Mouse (Mus musculus) liver, embryonic 11.5 days (tissue): ENCODE results near the gene Dctn1. TPM values are rescaled to one million over a fixed set of nuclear protein-coding genes. Genes with fewer than 3 reads are reported as not detected.
"Not testable (repeated sequence)": the region's sequence is repeated elsewhere in the genome, so short reads cannot be mapped to it uniquely, and the experiment has no call there.

Experiments
- ATAC-seq: fragments of 200-750 bp; cut with Nextera tagmentation; replicated peaks from 2 replicates; pipeline ENCODE4 v1.8.0; 2017; ENCODE audit warnings: moderate number of reproducible peaks, mild to moderate bottlenecking, moderate TSS enrichment, moderate library complexity; ENCODE audit not compliant: low FRiP score
- DNase-seq: peaks from one replicate; pipeline ENCODE4 v3.0.0-alpha.2; 2017; ENCODE audit warnings: low spot score
- H3K27ac ChIP-seq: fragments of 300-500 bp; sonication (generic); 2 replicates; pipeline ENCODE4 v1.5.1; 2014; ENCODE audit warnings: mild to moderate bottlenecking, low read depth, low read length, control low read depth
- H3K27me3 ChIP-seq: fragments of 300-500 bp; sonication (generic); replicated peaks from 2 replicates; pipeline ENCODE4 v1.6.1; 2014; ENCODE audit warnings: low read length, mixed read lengths; ENCODE audit not compliant: control insufficient read depth, insufficient read depth
- H3K36me3 ChIP-seq: fragments of 300-500 bp; sonication (generic); 2 replicates; pipeline ENCODE4 v1.6.1; 2014; ENCODE audit warnings: mild to moderate bottlenecking, low read length, moderate library complexity, mixed read lengths; ENCODE audit not compliant: control insufficient read depth, insufficient read depth
- H3K4me1 ChIP-seq: fragments of 300-500 bp; sonication (generic); replicated peaks from 2 replicates; pipeline ENCODE4 v1.6.1; 2014; ENCODE audit warnings: low read length, mixed read lengths; ENCODE audit not compliant: control insufficient read depth, insufficient read depth
- H3K4me2 ChIP-seq: fragments of 300-500 bp; sonication (generic); 2 replicates; pipeline ENCODE4 v1.6.1; 2014; ENCODE audit warnings: mild to moderate bottlenecking, control low read depth, moderate library complexity
- H3K4me3 ChIP-seq: fragments of 300-500 bp; sonication (generic); 2 replicates; pipeline ENCODE4 v1.5.1; 2014; ENCODE audit warnings: low read depth, low read length, control low read depth
- H3K9ac ChIP-seq: fragments of 300-500 bp; sonication (generic); 2 replicates; pipeline ENCODE4 v1.6.1; 2014; ENCODE audit warnings: low read depth, low read length, control low read depth
- H3K9me3 ChIP-seq: fragments of 300-500 bp; sonication (generic); 2 replicates; pipeline ENCODE4 v1.6.1; 2016; ENCODE audit warnings: low read length, inconsistent platforms, mixed read lengths; ENCODE audit not compliant: control insufficient read depth
- WGBS: fragments of 180-500 bp; shearing (Covaris S2); extraction: QIAGEN DNeasy Blood & Tissue Kit; methylation state at CpG from one replicate; pipeline ENCODE4 v1.1.7; 2014; 5-methylcytosine and 5-hydroxymethylcytosine counted together
- polyA plus RNA-seq: library from polyadenylated mRNA; unstranded; fragments of >200 nt; fragmentation: Nextera tagmentation; extraction: Ambion mirVana; gene quantifications from 2 replicates; pipeline ENCODE4 v1.2.1, GENCODE M21; 2014

Dctn1 gene
- polyA plus RNA-seq, 1 experiment from 2014 or later, result 56.3 TPM

- no peak for ATAC-seq
- DNase-seq, result no peak
- Histone ChIP-seq H3K9me3 (no peaks in the 10 kb centered on the region), H3K36me3 (0 out of 2 replicates have a peak, but pooled peaks cover 3% of the 10 kb centered on the region), H3K4me2 (no peak overlapping the region), H3K4me3 (no peak overlapping the region), H3K9ac (no peak overlapping the region; the same call in 1 of the 2 replicates), H3K4me1 (peaks cover 10% of the 10 kb centered on the region; the same call in 1 of the 2 replicates), H3K27me3 (peaks cover 24% of the 10 kb centered on the region), H3K27ac (no peak overlapping the region)
- WGBS, result 66% methylated on average over 5 of the region's 5 CpGs
Measured at GRCm38 (mm10) chr6:83153485-83153884, 12.2 kb upstream of the Dctn1 start.

GRCm38 (mm10) chr6:83155552-83156238 is 10.0 kb upstream of the Dctn1 start:
- Histone ChIP-seq H3K27me3 (peaks cover 28% of the 10 kb centered on the region), H3K4me3 (peak overlapping the region; percentile 39), H3K27ac (no peak overlapping the region), H3K9me3 (no peaks in the 10 kb centered on the region), H3K4me1 (peaks cover 10% of the 10 kb centered on the region; the same call in 1 of the 2 replicates), H3K36me3 (0 out of 2 replicates have a peak, but pooled peaks cover 3% of the 10 kb centered on the region), H3K9ac (peak overlapping the region; percentile 52), H3K4me2 (peak overlapping the region; percentile 87)
- 12% methylated on average over 23 of the region's 23 CpGs for WGBS
- ATAC-seq (no peak), DNase-seq (no peak)

DNA sequence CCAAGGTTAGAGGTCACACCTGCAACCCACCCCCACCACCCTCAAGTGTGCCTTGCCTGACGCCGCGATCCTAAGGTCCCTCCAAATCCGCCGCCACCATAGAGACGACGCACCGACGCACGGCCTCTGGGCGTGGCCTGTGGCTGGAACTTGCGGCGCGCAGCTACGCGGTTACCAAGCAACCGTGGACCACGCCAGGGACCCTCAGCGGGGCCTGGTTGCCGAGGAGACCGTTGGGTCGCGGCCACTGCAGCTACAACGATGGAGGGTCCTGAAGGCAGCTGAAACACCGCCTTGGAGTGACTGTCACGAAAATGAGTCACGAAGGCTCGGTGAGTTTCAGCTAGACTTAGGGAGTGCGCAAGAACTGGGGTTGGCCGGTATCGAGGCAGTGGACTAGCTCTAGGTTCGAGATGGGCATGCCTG is 9.4 kb upstream of the Dctn1 start, which contains the start of the genes Wdr54 and 1700003E16Rik:
TSS of gene Wdr54 (minus strand) at position 139 of the 426 bp plus-strand sequence.
TSS of gene 1700003E16Rik (plus strand) at position 146 of the 426 bp plus-strand sequence.
- Histone ChIP-seq H3K9ac (peak within 1 kb of the TSS; percentile 52), H3K36me3 (0 out of 2 replicates have a peak, but pooled peaks cover 3% of the 10 kb centered on the region), H3K27ac (no peak within 1 kb of the TSS), H3K9me3 (no peaks in the 10 kb centered on the region), H3K4me2 (peak within 1 kb of the TSS; percentile 87), H3K4me1 (peaks cover 8% of the 10 kb centered on the region; the same call in 1 of the 2 replicates), H3K4me3 (peak within 1 kb of the TSS; percentile 39), H3K27me3 (peaks cover 33% of the 10 kb centered on the region)
- ATAC-seq (peak; percentile 68; the same call in 1 of the 2 replicates), DNase-seq (peak; percentile 75)
- WGBS, result 2% methylated on average over 32 of the region's 32 CpGs

DNA sequence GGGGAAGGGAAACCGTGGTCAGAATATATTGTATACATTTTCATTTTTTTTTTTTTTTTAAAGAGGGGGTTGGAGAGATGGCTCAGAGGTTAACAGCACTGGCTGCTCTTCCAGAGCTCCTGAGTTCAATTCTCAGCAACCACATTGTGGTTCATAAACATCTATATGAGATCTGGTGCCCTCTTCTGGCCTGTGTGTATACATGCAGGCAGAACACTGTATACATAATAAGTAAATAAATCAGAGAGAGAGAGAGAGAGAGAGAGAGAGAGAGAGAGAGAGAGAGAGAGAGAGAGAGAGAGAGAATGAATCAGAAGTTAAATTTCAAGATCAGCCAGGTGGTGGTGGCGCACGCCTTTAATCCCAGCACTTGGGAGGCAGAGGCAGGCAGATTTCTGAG is 6.3 kb upstream of the Dctn1 start:
- H3K9me3 ChIP-seq, result not testable (repeated sequence)

DNA sequence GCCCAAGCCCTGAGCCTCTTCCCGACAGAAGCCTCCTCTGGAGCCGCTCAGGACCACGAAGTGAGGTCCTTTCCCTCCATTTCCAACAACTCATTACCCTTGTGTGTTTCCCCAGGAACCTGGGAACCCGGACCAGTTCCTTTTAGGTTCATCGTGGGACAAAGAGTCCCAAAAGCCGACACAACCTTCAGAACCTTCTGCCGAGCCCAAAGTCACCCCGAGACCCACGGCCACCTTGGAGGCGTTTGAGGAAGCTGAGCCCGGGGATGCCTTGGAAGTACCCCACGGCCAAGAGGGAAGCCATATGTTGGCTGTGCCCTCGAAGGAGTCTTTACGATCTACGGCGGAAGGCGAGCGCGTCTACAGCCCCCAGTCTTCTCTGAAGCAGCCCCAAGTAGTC is 4.3 kb upstream of the Dctn1 start:
- H3K9ac ChIP-seq, result no peak overlapping the region
- H3K27me3 ChIP-seq, result peaks cover 24% of the 10 kb centered on the region

More for the DNA sequence above, 6.3 kb upstream of the Dctn1 start:
- H3K4me2 ChIP-seq, DNase-seq, H3K36me3 ChIP-seq, H3K9ac ChIP-seq, ATAC-seq, H3K27ac ChIP-seq, H3K4me3 ChIP-seq: not testable (repeated sequence)
- peaks cover 38% of the 10 kb centered on the region for H3K27me3 ChIP-seq
- 20% methylated on average over 3 of the region's 3 CpGs for WGBS
- H3K4me1 ChIP-seq, result peaks cover 10% of the 10 kb centered on the region; the same call in 1 of the 2 replicates

DNA sequence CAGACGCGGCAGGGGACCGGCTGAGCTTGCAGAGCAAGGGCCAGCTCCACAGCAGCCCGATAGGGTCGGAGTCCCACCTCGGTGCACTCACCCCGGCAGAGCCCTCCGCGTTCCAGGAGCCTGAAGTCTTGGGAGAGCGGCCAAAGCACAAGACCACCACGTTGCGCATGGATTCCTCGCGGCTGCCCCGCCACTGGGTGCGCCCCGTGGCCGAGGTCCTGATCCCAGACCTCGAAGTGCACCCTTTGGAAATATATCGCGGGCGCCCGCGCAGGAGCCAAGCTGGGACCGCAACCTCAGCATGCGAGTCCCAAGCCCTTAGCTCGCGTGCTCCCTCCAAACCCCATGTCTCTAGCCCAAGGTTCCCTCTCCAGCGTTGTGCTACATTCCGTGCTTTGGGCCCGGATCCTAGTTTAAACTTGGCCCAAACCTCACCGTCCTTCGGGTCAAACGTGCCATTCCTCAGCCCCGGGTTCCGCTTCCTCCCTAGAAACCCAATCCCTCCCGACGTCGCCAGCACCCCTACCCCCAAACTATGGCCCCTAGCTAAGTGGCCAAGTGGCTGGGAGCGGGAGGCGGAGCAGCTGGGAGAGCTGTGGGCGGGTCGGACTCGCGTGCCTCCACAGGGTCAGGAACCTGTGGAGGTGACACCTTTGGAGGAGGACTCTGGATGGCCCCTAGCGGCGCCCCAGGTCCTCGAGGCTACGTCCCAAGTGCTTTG is 3.6 kb upstream of the Dctn1 start:
- Histone ChIP-seq H3K9ac (no peak overlapping the region; the same call in 1 of the 2 replicates), H3K9me3 (no peaks in the 10 kb centered on the region), H3K4me3 (peak overlapping the region; percentile 48), H3K27ac (no peak overlapping the region), H3K27me3 (peaks cover 24% of the 10 kb centered on the region), H3K4me1 (peaks cover 14% of the 10 kb centered on the region), H3K36me3 (no peaks in the 10 kb centered on the region), H3K4me2 (peak overlapping the region; percentile 77)
- DNase-seq (peak; percentile 64), ATAC-seq (no peak)
- WGBS, result 1% methylated on average over 49 of the region's 49 CpGs

More for the DNA sequence above, 4.3 kb upstream of the Dctn1 start:
- H3K27ac ChIP-seq, result no peak overlapping the region
- peak overlapping the region; percentile 48 for H3K4me3 ChIP-seq
- peaks cover 10% of the 10 kb centered on the region for H3K4me1 ChIP-seq
- peak; percentile 45 for DNase-seq
- H3K4me2 ChIP-seq, result peak overlapping the region; percentile 77
- 6% methylated on average over 19 of the region's 19 CpGs for WGBS
- no peak for ATAC-seq
- no peaks in the 10 kb centered on the region for H3K9me3 ChIP-seq
- H3K36me3 ChIP-seq, result no peaks in the 10 kb centered on the region

DNA sequence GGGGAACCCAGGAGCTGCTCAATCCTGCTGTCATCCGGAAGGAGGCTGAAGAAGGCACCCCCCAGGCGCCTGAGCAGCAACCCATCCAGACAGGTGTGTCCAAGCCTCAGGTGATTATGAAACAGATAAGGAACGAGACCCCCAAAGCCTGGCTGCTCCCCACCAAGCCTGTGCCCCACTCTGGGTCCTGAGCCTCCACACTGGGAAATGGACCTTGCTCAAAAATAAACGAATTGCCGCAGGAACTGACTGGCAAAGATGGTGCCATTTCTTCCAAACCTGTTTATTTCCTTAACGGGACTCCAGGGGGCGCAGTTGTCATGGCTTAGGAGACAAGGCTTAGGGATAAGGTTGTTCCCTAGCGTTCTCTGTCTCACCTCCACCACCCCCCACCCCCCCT is 3.0 kb upstream of the Dctn1 start:
- peak overlapping the region; percentile 48 for H3K4me3 ChIP-seq
- no peak overlapping the region for H3K9ac ChIP-seq
- H3K4me1 ChIP-seq, result peaks cover 15% of the 10 kb centered on the region
- DNase-seq (peak; percentile 62), ATAC-seq (no peak)
- H3K27ac ChIP-seq, result no peak overlapping the region
- H3K27me3 ChIP-seq, result peaks cover 24% of the 10 kb centered on the region
- WGBS, result 3% methylated on average over 8 of the region's 8 CpGs
- H3K36me3 ChIP-seq, result no peaks in the 10 kb centered on the region
- H3K4me2 ChIP-seq, result peak overlapping the region; percentile 77
- no peaks in the 10 kb centered on the region for H3K9me3 ChIP-seq

DNA sequence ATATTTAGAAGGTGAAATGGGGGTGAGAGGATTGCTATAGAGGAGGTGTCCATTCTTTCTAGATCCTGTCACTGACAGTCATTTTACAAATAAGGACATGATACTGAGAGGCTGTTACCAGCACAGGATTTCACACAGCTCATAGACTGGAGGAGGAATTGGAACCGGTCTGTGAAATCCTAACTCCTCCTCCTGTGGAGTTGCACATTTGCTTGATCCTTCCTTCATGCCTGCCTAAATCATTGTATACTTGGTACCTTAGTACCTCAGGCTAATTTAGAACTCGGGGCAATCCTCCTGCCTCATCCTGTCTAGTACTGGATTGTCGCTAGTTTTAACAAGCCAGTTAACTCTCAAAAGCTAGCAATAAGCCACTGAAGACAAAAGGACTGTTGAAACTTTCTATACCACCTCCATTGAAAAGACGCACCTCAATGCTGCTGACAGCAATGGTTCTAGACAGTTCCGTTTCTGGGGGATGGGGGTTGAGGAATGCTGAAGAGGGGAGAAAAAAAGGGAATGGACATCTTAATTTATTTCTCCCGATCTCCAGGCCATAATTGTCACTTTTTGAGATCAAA is 604 bp upstream of the Dctn1 start:
- DNase-seq (no peak), ATAC-seq (peak; percentile 32)
- Histone ChIP-seq H3K27ac (peak overlapping the region; percentile 19; the same call in 1 of the 2 replicates), H3K4me1 (peaks cover 18% of the 10 kb centered on the region), H3K9ac (peak overlapping the region; percentile 74), H3K36me3 (no peaks in the 10 kb centered on the region), H3K4me2 (peak overlapping the region; percentile 87), H3K27me3 (peaks cover 24% of the 10 kb centered on the region), H3K4me3 (peak overlapping the region; percentile 74), H3K9me3 (no peaks in the 10 kb centered on the region)
- 5% methylated on average over 6 of the region's 6 CpGs for WGBS
